Mouse (Mus musculus): ENCODE measurements at regions not wholly inside any gene's neighbourhood (a gene's known extent, or its start where the extent isn't known, plus 50 kb on each side); places are given as distances from the start of the nearest gene placed in this dataset.

DNA sequence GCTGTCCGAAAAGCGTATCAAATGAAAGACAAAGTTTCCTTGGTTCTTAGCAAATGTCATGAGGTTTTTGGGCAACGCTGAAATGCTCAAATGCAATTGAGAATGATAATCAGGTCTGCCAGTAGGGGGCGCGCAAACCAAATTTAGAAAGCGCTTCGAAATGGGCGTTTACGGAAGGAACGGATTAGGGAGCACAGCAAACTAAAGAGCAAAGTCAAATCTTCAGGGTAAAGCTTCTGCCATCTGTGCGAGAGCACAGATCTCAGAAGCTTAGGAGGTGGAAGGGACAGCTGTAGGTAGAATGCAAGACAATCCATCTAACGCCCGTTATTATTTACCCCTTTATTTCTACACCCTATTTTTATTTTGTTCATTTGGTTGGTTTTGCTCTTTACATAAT is 242.7 kb upstream of the Jmjd1c start:
- peak; percentile 85 for TF ChIP-seq CTCF (conservative IDR thresholded peaks at IDR 0.05; ENCODE audit: low read length)
- no peak for TF ChIP-seq NANOG (IDR thresholded peaks at IDR 0.05; ENCODE audit: borderline replicate concordance, low read length)
